Mouse (Mus musculus) bone marrow, adult 2 months (tissue): ENCODE measurements around the gene Ifna5. TPM values are rescaled to one million over a fixed set of nuclear protein-coding genes. Genes with fewer than 3 reads are reported as not detected.
"Not testable (repeated sequence)": the region's sequence is repeated elsewhere in the genome, so short reads cannot be mapped to it uniquely, and the experiment has no call there.

Experiments used
- H3K27ac ChIP-seq: fragments of 200-500 bp; 2 replicates; pipeline ENCODE4 v1.5.1; 2012; ENCODE audit warnings: low read depth, mild to moderate bottlenecking, control low read depth, inconsistent platforms, low read length; ENCODE audit not compliant: control insufficient read depth, poor library complexity, insufficient read depth
- H3K4me1 ChIP-seq: fragments of 200-500 bp; 2 replicates; pipeline ENCODE4 v1.6.1; 2011; ENCODE audit warnings: low read length; ENCODE audit not compliant: control insufficient read depth, insufficient read depth
- H3K4me3 ChIP-seq: fragments of 200-500 bp; replicated peaks from 2 replicates; pipeline ENCODE3; 2011; ENCODE audit warnings: mild to moderate bottlenecking, low read depth, low read length, control low read depth; ENCODE audit not compliant: control insufficient read depth
- CTCF ChIP-seq: fragments of 200-500 bp; IDR thresholded peaks from 2 replicates; pipeline ENCODE4 v1.5.1; 2011; ENCODE audit warnings: low read length, control low read depth; ENCODE audit not compliant: control insufficient read depth, insufficient read depth
- POLR2A ChIP-seq: fragments of 200-500 bp; IDR thresholded peaks from 2 replicates; pipeline ENCODE4 v1.6.1; 2011; ENCODE audit warnings: low read depth, mild to moderate bottlenecking, control low read depth, low read length, borderline replicate concordance; ENCODE audit not compliant: control insufficient read depth
- WGBS: fragments of 180-500 bp; shearing (Covaris S2); methylation state at CpG from one replicate; pipeline ENCODE4 v1.1.7; 2018; 5-methylcytosine and 5-hydroxymethylcytosine counted together
- polyA plus RNA-seq: library from polyadenylated mRNA; stranded (reverse); fragments of >200 nt; gene quantifications from 2 replicates; pipeline ENCODE4 v1.2.4, GENCODE M21; 2011; ENCODE audit warnings: low replicate concordance; ENCODE audit not compliant: missing spikeins, insufficient read depth, insufficient read length

The Ifna5 gene
- polyA plus RNA-seq, 1 experiment, result not detected

- TF ChIP-seq CTCF (no peak), POLR2A (no peak)
- 82% methylated on average over 1 of the region's 1 CpGs for WGBS
These were observed 15.7 kb upstream of the Ifna5 start, which contains the start of gene Ifna11 for GRCm38 (mm10) chr4:88819659-88820058. TSS of gene Ifna11 (plus strand) at chr4:88819959.

GRCm38 (mm10) chr4:88822995-88823394 lies 12.3 kb upstream of the Ifna5 start:
- Histone ChIP-seq H3K27ac (no peak overlapping the region), H3K4me1 (no peaks in the 10 kb centered on the region), H3K4me3 (no peak overlapping the region)
- TF ChIP-seq CTCF (no peak), POLR2A (no peak)
- 28% methylated on average over 4 of the region's 4 CpGs for WGBS

More at GRCm38 (mm10) chr4:88819659-88820058, 15.7 kb upstream of the Ifna5 start, which contains the start of gene Ifna11:
- H3K27ac ChIP-seq, result no peak within 1 kb of the TSS
- H3K4me3 ChIP-seq, result no peak within 1 kb of the TSS
- H3K4me1 ChIP-seq, result no peaks in the 10 kb centered on the region

DNA sequence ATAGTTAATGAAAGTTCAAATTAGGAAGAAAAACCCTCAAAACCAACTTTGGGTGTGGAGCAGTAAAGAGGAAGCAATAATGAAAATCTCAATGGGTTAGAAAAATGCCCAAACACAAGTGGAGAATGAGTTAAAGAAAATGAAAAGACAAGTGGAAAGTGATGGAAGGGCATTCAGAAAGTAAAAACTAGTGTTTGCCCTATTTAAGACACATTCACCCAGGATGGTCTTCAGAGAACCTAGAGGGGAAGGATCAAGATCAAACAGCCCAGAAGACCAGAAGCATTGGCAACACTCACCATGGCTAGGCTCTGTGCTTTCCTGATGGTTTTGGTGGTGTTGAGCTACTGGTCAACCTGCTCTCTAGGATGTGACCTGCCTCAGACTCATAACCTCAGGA lies 8.2 kb upstream of the Ifna5 start, which contains the start of gene Ifna6:
Gene Ifna6, plus strand, starts transcription at position 301 of the 400 bp plus-strand sequence.
- not testable (repeated sequence) for H3K27ac ChIP-seq, H3K4me3 ChIP-seq, H3K4me1 ChIP-seq

- H3K4me3 ChIP-seq, result no peak overlapping the region
- TF ChIP-seq CTCF, result no peak
- no peak for TF ChIP-seq POLR2A
- no peaks in the 10 kb centered on the region for H3K4me1 ChIP-seq
- 26% methylated on average over 4 of the region's 4 CpGs for WGBS
- no peak overlapping the region for H3K27ac ChIP-seq
These were observed 4.8 kb upstream of the Ifna5 start for GRCm38 (mm10) chr4:88830523-88830922.

- 36% methylated on average over 3 of the region's 3 CpGs for WGBS
- TF ChIP-seq CTCF, result no peak
- TF ChIP-seq POLR2A, result no peak
- no peak overlapping the region for H3K4me3 ChIP-seq
These were observed 3.5 kb downstream of the Ifna5 start for GRCm38 (mm10) chr4:88838828-88839227.

GRCm38 (mm10) chr4:88840058-88840457 lies 4.7 kb downstream of the Ifna5 start:
- no peak overlapping the region for H3K4me3 ChIP-seq
- H3K4me1 ChIP-seq, result no peaks in the 10 kb centered on the region
- 30% methylated on average over 3 of the region's 3 CpGs for WGBS
- no peak overlapping the region for H3K27ac ChIP-seq
- TF ChIP-seq CTCF (no peak), POLR2A (no peak)

More at GRCm38 (mm10) chr4:88838828-88839227, 3.5 kb downstream of the Ifna5 start:
- Histone ChIP-seq H3K27ac (no peak overlapping the region), H3K4me1 (no peaks in the 10 kb centered on the region)

DNA sequence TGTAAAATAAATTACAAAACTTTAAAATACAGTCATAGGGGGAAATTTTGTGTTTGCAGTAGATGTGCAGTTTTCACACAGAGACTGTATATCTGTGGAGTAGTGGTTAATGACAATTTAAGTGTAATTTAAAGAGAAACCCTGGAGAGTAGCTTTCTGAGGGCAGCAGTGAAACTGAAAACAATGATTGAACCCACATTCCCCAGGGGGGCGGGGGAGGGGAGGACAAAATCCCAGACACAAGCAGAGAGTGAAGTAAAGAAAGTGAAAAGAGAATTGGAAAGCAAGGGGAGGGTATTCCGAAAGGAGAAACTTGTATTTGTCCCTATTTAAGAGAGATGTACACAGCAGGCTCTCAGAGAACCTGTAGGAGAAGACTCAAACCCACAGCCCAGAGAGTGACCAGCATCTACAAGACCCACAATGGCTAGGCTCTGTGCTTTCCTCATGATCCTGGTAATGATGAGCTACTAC lies 6.2 kb downstream of the Ifna5 start, which contains the start of gene Ifna4:
Gene Ifna4, plus strand, starts transcription at position 424 of the 474 bp plus-strand sequence.
- H3K27ac ChIP-seq, result no peak within 1 kb of the TSS
- H3K4me1 ChIP-seq, result no peaks in the 10 kb centered on the region
- 69% methylated on average over 2 of the region's 2 CpGs for WGBS
- H3K4me3 ChIP-seq, result no peak within 1 kb of the TSS
- TF ChIP-seq CTCF, result no peak
- no peak for TF ChIP-seq POLR2A

GRCm38 (mm10) chr4:88845334-88845733 lies 10.0 kb downstream of the Ifna5 start:
- no peak overlapping the region for H3K4me3 ChIP-seq
- 30% methylated on average over 2 of the region's 2 CpGs for WGBS
- no peak for TF ChIP-seq CTCF
- TF ChIP-seq POLR2A, result no peak
- no peak overlapping the region for H3K27ac ChIP-seq
- no peaks in the 10 kb centered on the region for H3K4me1 ChIP-seq

- TF ChIP-seq CTCF, result no peak
- TF ChIP-seq POLR2A, result no peak
- Histone ChIP-seq H3K4me1 (no peaks in the 10 kb centered on the region), H3K4me3 (no peak within 1 kb of the TSS), H3K27ac (no peak within 1 kb of the TSS)
- 3% methylated on average over 1 of the region's 1 CpGs for WGBS
These were observed 14.4 kb downstream of the Ifna5 start, which contains the start of gene Ifna1 for GRCm38 (mm10) chr4:88849698-88850097. TSS of gene Ifna1 (plus strand) at chr4:88850087.
